Mouse (Mus musculus): ENCODE results near the gene Ano10. TPM values are rescaled to one million over a fixed set of nuclear protein-coding genes. Genes with fewer than 3 reads are reported as not detected.

Ano10 gene
- total RNA-seq, 2 experiments from 2014 or later, result 5.1 to 28.1 TPM

- ATAC-seq (replicated peaks; ENCODE audit: low FRiP score, poor library complexity, severe bottlenecking), result no peak
Measured at GRCm38 (mm10) chr9:122215118-122215517, 79.1 kb downstream of the Ano10 start.

DNA sequence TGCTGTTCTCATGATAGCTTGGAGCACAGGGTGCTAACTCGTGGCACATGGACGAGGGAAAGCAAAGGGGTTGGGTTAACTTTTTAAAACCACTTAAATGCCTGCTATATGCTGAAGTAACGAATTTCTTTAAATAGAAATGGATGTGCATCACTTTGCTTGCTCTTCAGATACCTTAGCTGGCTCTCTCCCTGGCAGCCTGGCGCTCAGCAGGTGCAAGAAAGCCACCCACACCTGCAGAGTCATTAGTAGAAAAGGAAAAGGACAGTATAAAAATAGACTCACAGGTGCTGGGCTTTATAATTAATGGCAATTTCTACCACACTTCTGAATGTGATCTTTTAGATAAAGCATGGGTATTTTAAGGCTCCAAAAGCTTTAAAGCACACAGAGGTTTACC, 85.9 kb downstream of the Ano10 start:
- ATAC-seq (replicated peaks; ENCODE audit: low FRiP score, poor library complexity, severe bottlenecking), result no peak

DNA sequence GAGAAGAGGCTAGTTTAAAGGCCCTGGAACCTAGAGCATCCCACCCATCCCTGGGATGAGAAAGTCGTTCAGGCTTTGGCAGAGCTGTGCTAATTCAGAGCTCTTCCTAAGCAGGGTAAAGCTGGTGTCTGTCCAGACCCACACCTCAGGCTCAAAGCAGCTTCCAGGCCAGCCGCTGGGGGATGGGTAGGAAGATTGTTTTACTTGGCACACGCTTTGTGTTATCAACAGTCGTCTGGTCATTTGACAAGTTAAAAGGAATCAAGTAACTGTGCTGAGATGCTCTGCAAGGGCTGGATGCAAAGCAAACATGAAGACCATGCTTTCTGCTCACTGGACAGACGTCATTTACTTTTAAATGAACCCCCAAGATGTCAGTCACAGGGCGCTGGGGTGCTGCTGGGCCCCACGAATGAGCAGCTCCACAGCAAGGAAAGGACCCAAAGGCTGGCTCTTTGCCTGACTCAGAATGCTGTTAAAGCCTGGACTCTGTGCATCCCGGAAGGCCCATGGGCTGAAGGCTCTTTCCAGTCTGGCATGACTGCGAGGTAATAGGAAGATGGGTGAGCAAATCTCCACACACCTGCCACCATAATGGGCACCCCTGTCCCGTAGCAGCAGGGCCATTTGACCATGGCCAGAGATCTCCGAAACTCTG, 88.6 kb downstream of the Ano10 start:
- ATAC-seq (replicated peaks; ENCODE audit: low FRiP score, poor library complexity, severe bottlenecking), result no peak

DNA sequence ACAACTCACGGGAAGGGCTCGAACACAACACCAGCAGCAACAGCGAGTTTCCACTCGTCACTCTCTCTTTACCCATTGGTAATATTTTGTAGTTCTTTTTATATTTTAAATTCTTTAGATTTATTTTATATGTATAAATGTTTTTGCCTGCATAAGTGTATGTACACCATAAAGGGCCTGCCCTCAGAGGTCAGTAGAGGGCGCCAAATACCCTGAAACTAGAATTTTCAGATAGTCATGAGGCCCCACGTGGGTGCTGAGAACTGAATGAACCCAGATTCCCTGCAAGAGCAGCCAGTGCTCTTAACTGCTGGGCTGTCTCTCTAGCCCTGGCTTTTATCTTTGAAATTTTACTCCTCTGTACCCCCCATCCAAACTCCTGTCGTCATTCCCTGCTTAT, 89.7 kb downstream of the Ano10 start:
- no peak for ATAC-seq (replicated peaks; ENCODE audit: low FRiP score, poor library complexity, severe bottlenecking)

DNA sequence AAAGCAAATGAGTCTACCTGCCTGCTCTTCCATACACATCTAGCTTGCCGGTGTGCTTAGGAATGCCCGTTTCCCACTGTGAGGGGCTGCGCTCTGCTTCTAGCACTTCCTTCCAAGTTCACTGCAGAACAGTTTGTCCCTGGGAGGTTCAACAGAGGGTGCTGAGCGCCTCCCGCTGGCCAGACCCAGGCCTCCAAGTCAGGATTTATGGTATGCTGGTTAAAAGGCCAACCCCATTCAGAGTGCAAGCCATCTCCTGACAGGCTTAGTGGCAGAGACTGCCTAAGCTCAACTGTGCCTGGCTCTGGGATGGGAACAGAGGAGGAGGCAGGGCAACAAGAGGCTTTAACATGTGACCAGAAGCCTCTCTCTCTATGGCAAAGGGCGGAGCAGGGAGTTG, 95.0 kb downstream of the Ano10 start:
- ATAC-seq (replicated peaks; ENCODE audit: low FRiP score, poor library complexity, severe bottlenecking), result no peak

- ATAC-seq (replicated peaks; ENCODE audit: low FRiP score, poor library complexity, severe bottlenecking), result no peak
Measured at GRCm38 (mm10) chr9:122198621-122199020, 95.6 kb downstream of the Ano10 start.

DNA sequence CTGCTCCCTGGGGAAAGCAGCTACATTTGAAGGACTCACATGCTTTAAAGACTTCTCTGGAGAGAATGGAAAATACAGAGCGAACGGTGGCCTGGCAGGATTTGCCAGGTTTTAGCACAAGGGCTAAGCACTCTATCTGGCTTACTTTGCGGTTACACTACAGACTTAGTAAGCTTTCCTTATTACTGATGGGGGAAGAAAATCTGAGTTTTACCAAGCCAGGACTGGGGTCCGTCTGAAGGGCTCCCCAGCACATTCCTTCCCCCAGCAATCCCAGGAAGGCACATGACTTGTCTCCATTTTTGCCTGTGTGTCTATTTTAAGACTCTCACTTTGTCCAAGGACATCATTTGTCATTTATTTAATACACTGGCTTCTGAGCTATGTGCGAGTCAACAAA, 97.2 kb downstream of the Ano10 start:
- no peak for ATAC-seq (replicated peaks; ENCODE audit: low FRiP score, poor library complexity, severe bottlenecking)

GRCm38 (mm10) chr9:122195042-122195682, 99.1 kb downstream of the Ano10 start:
- ATAC-seq (replicated peaks; ENCODE audit: low FRiP score, poor library complexity, severe bottlenecking), result no peak

GRCm38 (mm10) chr9:122193823-122194222, 100.4 kb downstream of the Ano10 start:
- no peak for ATAC-seq (replicated peaks; ENCODE audit: low FRiP score, poor library complexity, severe bottlenecking)

GRCm38 (mm10) chr9:122193361-122193760, 100.9 kb downstream of the Ano10 start:
- ATAC-seq (replicated peaks; ENCODE audit: low FRiP score, poor library complexity, severe bottlenecking), result no peak

DNA sequence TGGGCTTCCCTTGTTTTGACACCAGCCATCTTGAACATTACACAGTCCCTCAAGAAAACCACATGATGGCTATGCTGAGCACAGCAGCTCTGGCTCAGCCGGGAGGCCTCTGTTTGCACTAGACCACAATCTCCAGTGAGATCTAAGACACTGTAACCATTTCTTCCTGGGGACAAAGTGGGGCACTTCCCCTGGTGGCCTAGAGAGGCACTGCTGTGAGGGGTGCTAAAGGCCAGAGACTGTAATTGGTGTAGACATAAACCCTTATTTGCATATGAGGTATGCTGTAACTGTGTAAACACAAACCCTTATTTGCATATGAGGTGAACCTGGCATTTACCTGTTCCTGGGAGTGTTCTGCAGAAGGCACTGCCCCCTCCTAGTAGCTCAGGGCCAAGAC, 105.5 kb downstream of the Ano10 start:
- ATAC-seq (replicated peaks; ENCODE audit: low FRiP score, poor library complexity, severe bottlenecking), result no peak

DNA sequence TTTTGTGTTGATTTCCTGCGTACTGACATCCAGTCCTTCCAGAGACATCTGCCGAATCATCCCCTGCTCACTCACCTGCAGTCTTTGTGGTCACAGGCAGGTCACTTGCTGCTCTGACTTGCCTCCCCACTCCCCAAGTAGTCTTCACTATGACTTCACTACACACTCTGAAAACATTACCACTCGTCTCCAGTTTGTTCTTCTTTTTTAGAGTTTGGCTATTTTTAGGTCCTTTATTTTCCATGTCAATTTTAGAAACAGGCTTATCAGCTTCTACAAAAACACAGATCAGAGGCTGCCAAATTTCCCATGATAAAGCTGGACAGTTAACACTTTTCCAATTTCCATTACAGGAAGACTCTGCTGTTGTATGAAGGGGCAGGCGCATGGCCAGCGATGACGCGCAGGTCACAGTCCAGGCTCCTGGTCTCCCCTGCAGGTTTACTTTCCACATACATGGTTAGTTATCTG, 106.7 kb downstream of the Ano10 start:
- ATAC-seq (replicated peaks; ENCODE audit: low FRiP score, poor library complexity, severe bottlenecking), result no peak

- no peak for ATAC-seq (replicated peaks; ENCODE audit: low FRiP score, poor library complexity, severe bottlenecking)
Measured at GRCm38 (mm10) chr9:122186643-122187226, 107.5 kb downstream of the Ano10 start.

GRCm38 (mm10) chr9:122185953-122186352, 108.3 kb downstream of the Ano10 start:
- no peak for ATAC-seq (replicated peaks; ENCODE audit: low FRiP score, poor library complexity, severe bottlenecking)

DNA sequence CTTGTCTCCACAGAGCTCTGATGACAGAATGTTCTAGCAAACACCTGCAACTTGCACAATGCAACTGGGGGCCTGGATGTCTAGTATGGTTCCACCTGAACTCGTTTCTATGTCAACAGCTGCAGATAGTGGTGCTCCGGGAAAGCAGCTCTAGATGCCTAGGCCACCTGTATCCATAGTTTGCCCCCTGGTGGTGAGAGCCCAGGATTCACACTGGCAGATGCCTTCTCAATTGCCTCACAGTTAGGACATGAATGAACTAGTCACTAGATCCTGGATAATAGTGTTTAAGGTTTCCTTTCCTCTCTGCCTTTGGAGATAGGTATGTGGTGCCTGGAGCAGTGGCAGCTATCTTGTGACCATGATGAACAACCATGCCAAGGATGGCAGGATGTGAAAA, 109.2 kb downstream of the Ano10 start:
- ATAC-seq (replicated peaks; ENCODE audit: low FRiP score, poor library complexity, severe bottlenecking), result no peak

DNA sequence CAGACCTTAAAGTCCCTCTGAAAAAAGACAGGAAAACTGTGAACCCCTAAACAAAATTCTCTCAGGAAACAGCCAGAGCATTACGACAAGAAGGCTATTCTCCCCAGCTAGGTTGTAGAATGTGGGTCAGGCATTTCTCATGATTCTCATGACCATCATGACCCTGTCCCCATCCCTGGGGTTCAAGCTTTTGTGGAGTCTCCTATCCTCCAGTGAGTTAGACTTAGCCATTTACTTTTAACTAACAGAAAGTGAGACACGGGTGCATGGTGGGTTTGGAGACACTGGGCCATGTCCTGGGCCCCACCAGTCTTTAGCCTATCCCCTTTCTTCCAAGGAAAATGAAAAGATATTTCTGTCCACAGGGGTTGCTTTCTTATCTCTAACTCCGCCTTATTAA, 109.9 kb downstream of the Ano10 start:
- no peak for ATAC-seq (replicated peaks; ENCODE audit: low FRiP score, poor library complexity, severe bottlenecking)

- ATAC-seq (replicated peaks; ENCODE audit: low FRiP score, poor library complexity, severe bottlenecking), result no peak
Measured at GRCm38 (mm10) chr9:122183074-122183473, 111.1 kb downstream of the Ano10 start.

DNA sequence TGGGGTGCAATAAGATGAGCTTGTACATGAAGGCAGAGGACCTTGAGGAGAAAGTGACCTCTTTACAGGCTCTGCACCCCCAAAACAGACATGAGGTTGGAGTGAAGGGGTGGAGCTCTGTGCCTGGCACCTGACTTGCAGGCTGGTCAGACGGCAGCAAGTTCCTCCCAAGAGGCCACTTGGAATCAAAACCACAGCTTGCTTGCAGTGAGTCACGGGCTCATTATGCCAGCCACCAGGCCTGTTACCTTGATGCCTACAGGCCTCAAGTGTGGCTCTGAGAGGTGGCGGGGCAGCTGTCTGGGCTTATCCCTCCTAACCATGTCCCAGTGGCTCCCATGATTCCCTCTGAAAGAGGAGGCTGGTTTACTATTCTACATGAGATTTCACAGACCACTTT, 114.1 kb downstream of the Ano10 start:
- no peak for ATAC-seq (replicated peaks; ENCODE audit: low FRiP score, poor library complexity, severe bottlenecking)

- no peak for ATAC-seq (replicated peaks; ENCODE audit: low FRiP score, poor library complexity, severe bottlenecking)
Measured at GRCm38 (mm10) chr9:122178427-122178826, 115.8 kb downstream of the Ano10 start.

GRCm38 (mm10) chr9:122177256-122178220, 116.7 kb downstream of the Ano10 start:
- no peak for ATAC-seq (replicated peaks; ENCODE audit: low FRiP score, poor library complexity, severe bottlenecking)
